Mouse (Mus musculus) myocyte (in vitro differentiated cells): ENCODE measurements around the gene Lrriq4.

Experiments
- CEBPB ChIP-seq: IDR thresholded peaks from 2 replicates; pipeline ENCODE4 v1.6.1; 2011; ENCODE audit warnings: mild to moderate bottlenecking, moderate library complexity; ENCODE audit not compliant: poor library complexity, insufficient read depth, severe bottlenecking
- E2F4 ChIP-seq: IDR thresholded peaks from one replicate; pipeline ENCODE4 v1.6.1; 2011; ENCODE audit warnings: mild to moderate bottlenecking, control low read depth, moderate library complexity; ENCODE audit not compliant: insufficient read depth
- MAX ChIP-seq: IDR thresholded peaks from one replicate; pipeline ENCODE4 v1.6.1; 2011; ENCODE audit warnings: low read depth, mild to moderate bottlenecking, control low read depth
- MYOD1 ChIP-seq, 3 experiments: IDR thresholded peaks; one replicate each; pipeline ENCODE4 v1.6.1; 2011; ENCODE audit warnings: control low read depth in 2 of 3, low read depth in 2 of 3, mild to moderate bottlenecking in 2 of 3, moderate library complexity in 1 of 3; ENCODE audit not compliant: insufficient read length in 2 of 3, control insufficient read depth in 1 of 3
- MYOG ChIP-seq, 3 experiments: IDR thresholded peaks; one replicate each; pipeline ENCODE4 v1.6.1; 2011; ENCODE audit warnings: control low read depth in 2 of 3, low read depth in 2 of 3, mild to moderate bottlenecking in 2 of 3; ENCODE audit not compliant: insufficient read length in 2 of 3, control insufficient read depth in 1 of 3, insufficient read depth in 1 of 3
- POLR2A ChIP-seq: IDR thresholded peaks from one replicate; pipeline ENCODE4 v1.6.1; 2011; ENCODE audit warnings: low read depth, mild to moderate bottlenecking, control low read depth, moderate library complexity; ENCODE audit not compliant: insufficient read length
- REST ChIP-seq: IDR thresholded peaks from one replicate; pipeline ENCODE4 v1.6.1; 2011; ENCODE audit warnings: mild to moderate bottlenecking, control low read depth, moderate library complexity; ENCODE audit not compliant: insufficient read depth, insufficient read length
- TCF12 ChIP-seq: IDR thresholded peaks from one replicate; pipeline ENCODE4 v1.6.1; 2011; ENCODE audit warnings: mild to moderate bottlenecking, control low read depth; ENCODE audit not compliant: poor library complexity, insufficient read depth, severe bottlenecking
- TCF3 ChIP-seq: IDR thresholded peaks from one replicate; pipeline ENCODE4 v1.6.1; 2011; ENCODE audit warnings: low read depth, control low read depth; ENCODE audit not compliant: insufficient read length
- USF1 ChIP-seq: IDR thresholded peaks from one replicate; pipeline ENCODE4 v1.6.1; 2011; ENCODE audit warnings: low read depth, mild to moderate bottlenecking, control low read depth, moderate library complexity

DNA sequence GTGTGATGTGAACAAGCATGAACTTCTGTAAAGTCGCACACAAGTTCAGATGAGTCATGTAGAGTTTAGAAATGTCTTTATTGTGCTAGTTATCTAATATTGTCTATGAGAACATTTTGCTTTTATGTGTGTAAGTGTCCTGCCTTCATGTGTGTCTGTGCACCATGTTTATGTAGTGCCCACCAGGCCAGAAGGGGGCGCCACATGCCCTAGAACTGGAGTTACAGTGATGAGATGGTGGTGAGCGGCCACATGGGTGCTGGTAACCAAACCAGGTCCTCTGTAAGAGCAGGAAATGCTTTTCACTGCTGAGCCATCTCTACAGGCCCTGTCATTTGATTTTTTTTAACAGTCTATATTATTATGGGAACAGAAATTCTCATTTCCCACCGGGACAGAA is 8.7 kb upstream of the Lrriq4 start:
- no peak for TF ChIP-seq POLR2A
- no peak for TF ChIP-seq USF1
- TF ChIP-seq TCF12, result no peak
- no peak for TF ChIP-seq MAX
- no peak for TF ChIP-seq MYOD1 (IDR thresholded peaks at IDR 0.05; ENCODE audit: control insufficient read depth in 1 of 3, insufficient read length in 2 of 3, low read depth in 2 of 3)
- no peak for TF ChIP-seq MYOG (IDR thresholded peaks at IDR 0.05; ENCODE audit: control insufficient read depth in 1 of 3, insufficient read depth in 1 of 3, insufficient read length in 2 of 3, low read depth in 2 of 3)
- no peak for TF ChIP-seq REST
- no peak for TF ChIP-seq CEBPB
- no peak for TF ChIP-seq E2F4
- no peak for TF ChIP-seq TCF3
